Mouse (Mus musculus): ENCODE measurements around the gene Pald1. TPM values are rescaled to one million over a fixed set of nuclear protein-coding genes. Genes with fewer than 3 reads are reported as not detected.

The Pald1 gene
- total RNA-seq, 1 experiment from 2014 or later = 24.0 TPM

DNA sequence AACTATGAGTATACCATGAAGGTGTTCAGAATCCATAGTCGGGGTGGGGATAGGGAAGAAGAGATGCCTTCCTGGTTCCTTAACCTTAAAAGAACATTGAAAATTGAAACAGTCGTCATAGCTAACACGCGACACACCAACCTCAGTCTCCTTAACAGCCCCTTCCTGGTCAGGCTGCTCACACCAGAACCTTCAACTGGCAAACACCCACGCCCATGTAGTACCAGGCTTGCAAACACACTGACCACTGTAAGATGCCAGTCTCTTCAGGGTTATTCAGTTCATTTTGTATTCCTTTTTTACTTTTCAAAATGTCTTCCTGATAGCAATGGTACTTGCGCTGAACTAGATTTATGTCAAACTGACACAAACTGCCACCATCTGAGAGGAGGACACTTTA, 106.3 kb downstream of the Pald1 start:
- no peak for DNase-seq

DNA sequence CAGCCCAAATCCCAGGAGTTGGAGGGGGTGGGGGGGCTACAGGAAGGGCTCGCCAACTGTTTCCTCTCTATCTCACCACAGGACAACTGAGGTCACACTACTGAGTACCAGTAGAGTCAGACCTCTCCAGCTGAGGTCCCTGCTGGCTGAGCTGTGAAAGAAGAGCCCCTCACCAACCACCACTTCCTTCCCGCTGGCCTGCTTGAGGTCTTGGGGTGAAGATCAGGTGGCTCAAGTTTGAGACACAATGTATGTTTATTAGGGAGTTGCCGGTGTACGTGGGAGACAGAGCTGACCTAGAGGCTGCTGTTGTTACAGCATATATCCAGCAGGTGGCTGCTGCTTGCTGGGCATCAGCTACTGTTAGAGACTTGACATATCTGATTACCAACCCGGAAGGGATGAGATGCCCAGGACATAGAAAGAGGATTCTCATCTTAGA, 107.6 kb downstream of the Pald1 start:
- no peak for DNase-seq

DNA sequence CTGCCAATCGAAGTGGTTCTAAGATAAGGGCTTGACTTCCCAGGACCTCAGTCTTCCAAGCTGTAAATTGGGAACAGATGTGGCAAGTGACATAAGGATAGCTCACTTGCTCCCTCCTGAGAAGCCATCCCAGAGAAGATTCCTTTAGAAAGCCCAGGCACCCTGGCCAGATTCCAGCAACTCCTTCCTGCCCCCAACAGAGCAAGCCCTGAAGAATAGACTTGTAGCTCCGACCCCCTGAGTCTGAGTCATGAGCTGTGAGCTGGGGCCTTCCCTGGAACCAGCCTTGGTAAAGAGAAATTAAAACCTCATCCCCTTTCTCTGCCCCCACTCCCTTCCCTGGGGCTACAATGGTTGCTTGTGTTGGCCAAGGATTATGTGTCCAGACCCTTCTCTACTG, 108.8 kb downstream of the Pald1 start:
- DNase-seq = no peak

DNA sequence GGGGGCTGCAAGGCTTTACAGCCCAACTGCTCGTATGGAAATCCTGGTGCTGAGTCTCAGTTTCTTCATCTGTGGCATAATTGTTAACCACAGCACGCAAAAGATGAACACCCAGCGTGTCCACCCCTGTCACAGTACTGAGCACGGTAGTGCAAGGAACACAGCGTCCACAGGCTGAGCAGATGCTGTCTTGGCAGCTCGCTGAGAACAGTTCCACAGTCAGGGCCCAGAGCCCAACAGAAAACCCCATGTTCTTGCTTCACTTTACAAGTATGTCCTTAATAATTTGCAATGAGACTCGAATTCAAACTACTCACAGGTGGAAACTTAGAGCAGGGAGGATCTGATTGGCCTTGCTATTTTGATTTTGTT, 109.5 kb downstream of the Pald1 start:
- DNase-seq = no peak

DNA sequence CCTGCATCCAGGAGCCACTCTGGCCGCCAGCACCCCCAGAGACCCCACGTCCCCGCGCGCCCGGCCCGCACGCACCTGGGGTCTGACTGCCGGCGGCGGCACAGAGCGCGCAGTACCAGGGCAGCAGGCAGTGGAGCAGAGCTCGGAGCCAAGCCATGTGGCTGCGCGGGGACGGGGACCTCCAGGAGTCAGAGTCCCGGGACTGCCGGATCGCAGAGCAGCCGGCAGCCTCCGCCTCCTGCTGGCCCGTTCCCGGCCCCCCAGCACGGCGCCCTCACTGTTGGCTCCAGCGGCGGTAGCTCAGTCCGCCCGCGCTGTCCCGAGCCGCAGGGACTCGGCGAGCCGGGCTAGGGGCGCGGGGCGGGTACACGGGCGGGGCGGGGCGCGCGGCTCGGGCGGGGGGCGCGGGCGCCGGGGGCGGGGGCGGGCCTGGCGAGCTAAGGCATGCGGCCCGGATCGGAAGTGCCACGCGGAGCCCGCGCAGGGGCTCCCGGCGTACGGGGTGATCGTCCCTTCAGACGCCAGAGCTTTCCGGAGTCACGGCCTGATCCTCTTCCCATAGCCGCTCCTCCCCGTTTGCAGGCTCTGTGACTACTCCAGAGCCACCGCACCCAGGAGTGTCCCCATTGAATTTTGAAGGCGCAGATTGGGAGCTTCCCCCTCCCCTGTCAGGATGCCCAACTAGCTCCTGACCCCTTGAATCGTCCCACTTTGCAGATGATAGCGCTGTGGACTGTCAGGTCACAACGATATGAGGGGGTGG, 110.1 kb downstream of the Pald1 start, which contains the start of gene Adamts14:
Gene Adamts14 (minus strand): TSS at position 358 of the 763 bp plus-strand sequence.
- DNase-seq = peak; percentile 38

DNA sequence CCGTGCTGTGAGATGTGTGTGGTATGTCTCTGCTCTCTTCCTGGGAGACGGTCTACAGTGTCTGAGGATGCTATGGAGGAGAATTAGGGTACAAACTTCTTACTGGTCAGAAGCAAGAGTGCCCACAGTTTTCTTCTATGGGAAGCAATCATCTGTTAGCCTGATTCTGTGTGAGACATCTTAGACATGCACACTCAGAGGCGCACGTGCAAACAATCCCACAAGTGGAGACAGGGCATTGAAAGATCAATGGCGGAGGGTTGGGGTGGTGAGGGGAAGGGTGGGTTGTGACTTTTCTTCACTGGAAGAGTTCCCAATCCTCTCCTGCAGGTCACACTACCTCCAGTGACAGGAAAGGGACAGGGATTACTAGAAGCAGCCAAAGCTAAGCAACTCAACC, 110.7 kb downstream of the Pald1 start:
- no peak for DNase-seq

DNA sequence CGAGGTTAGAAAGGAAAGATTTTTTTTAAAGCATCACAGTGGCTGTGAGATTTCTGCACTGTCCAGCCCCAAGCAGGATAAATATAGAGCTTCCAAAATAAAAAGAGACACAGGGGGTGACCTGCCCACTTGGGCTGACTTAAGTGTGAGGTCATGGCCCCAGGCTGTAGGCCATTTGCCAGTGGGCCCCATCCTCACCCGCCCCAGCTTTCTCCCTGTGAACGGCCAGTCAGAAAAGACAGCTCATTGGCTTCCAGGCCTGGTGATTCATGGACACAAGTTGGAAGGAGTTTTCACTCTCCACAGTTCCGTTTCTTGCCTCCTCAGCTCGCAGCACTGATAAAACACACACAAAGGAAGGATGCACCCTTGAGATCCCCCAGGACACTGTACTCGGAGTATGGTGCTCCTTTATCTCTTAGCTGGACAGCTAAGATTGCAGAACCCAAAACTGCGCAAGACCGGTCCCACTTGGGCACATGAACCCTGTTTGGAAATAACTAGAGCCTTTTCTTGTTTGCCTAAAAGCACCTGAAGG, 111.2 kb downstream of the Pald1 start:
- no peak for DNase-seq

Other genes starting within 250 kb of the Pald1 start
- 77.3 and 82.4 TPM in 2 replicates for gene Sgpl1, start 235.8 kb downstream of the Pald1 start, total RNA-seq (2021)
- gene Tbata, start 211.6 kb downstream of the Pald1 start, total RNA-seq (2021) = not detected in 2 replicates
- 2.8 TPM in 2 replicates for gene Adamts14, start 110.1 kb downstream of the Pald1 start, total RNA-seq (2021)
- gene Prf1, start 85.7 kb downstream of the Pald1 start, total RNA-seq (2021) = 0.15 TPM in 1 of 2 replicates, not detected in the other
- gene Nodal, start 34.4 kb upstream of the Pald1 start, total RNA-seq (2021) = not detected in 2 replicates
- 92.3 and 112 TPM in 2 replicates for gene Eif4ebp2, start 69.1 kb upstream of the Pald1 start, total RNA-seq (2021)
- gene Lrrc20, start 92.3 kb upstream of the Pald1 start, total RNA-seq (2021) = 22.6 and 28.9 TPM in 2 replicates
- 0.21 and 0.24 TPM in 2 replicates for gene Npffr1, start 212.0 kb upstream of the Pald1 start, total RNA-seq (2021)

Measured in adrenal gland, postnatal 25 days (tissue).